Mouse (Mus musculus): ENCODE data around the gene Vegfa. TPM values are rescaled to one million over a fixed set of nuclear protein-coding genes. Genes with fewer than 3 reads are reported as not detected.

Vegfa gene
- polyA plus RNA-seq, 1 experiment = 53.0 TPM

GRCm38 (mm10) chr17:46060253-46060652, 28.1 kb upstream of the Vegfa start:
- no peak for TF ChIP-seq GATA1 (IDR thresholded peaks at IDR 0.05; ENCODE audit: low read length)

GRCm38 (mm10) chr17:46059226-46059825, 27.2 kb upstream of the Vegfa start:
- no peak for TF ChIP-seq GATA1 (IDR thresholded peaks at IDR 0.05; ENCODE audit: low read length)

DNA sequence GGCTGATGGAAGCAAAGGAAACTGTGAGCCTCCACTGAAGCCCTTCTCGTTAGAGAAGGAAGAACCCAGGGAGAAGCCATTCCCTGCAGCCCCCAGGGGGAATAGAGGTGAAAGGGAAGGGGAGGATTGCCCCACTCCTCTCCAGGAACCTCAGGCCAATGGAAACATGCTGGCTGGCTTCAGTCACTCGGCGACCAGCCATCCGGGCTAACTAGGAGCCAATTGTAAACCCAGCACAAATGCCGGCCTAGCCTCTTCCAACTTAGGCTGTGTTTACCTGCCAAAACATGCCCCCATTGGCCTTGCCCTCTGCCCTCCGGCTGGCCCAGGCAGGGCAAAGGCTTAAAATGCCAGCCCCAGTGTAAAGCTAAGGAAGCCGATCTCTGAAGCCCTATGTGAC, 24.1 kb upstream of the Vegfa start:
- TF ChIP-seq GATA1 (IDR thresholded peaks at IDR 0.05; ENCODE audit: low read length) = no peak

DNA sequence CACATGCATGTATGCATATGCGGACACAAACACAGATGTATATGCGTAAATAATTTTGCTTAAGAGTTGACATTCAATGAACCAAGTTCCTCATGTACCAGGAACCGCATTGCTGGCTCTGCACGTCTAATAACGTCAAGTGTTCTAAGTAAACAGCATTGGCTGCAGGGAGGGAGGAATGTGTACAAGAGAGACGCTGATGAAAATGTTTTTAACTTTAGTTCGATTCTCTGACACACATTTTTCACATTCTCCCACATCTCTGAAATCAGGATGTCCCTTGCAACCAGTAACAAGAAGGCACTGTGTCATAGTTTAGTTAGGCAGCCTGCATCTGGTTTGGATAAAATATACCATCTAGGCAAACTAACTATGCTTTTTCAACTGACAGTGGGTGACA, 23.6 kb upstream of the Vegfa start:
- no peak for TF ChIP-seq GATA1 (IDR thresholded peaks at IDR 0.05; ENCODE audit: low read length)

DNA sequence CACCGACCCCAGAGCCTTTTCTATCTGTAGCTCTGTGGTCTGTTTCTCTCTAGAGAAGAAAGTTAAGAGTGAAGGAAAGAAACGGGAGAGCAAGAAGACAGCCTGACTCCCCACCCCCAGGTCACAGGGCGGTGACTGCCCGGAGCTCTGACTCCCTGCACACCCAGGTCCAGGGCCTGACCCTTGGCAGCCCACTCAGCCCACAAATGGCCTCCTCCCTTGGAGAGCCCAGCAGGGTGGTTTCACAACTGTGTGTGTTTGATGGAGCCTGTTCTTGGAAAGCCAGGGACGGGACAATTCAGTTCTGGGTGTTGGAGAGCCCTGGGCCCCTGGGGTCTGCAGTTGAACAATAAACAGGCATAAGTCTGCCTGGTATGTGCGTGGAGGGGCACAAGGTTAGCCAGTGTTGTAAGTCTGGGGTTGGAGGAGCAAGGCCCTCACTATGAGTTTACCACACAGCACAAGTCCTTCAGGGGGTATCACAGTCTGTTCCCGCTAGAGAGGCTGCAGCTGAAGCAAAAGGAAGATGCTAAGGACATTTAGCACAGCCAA, 21.2 kb upstream of the Vegfa start:
- no peak for TF ChIP-seq GATA1 (IDR thresholded peaks at IDR 0.05; ENCODE audit: low read length)

DNA sequence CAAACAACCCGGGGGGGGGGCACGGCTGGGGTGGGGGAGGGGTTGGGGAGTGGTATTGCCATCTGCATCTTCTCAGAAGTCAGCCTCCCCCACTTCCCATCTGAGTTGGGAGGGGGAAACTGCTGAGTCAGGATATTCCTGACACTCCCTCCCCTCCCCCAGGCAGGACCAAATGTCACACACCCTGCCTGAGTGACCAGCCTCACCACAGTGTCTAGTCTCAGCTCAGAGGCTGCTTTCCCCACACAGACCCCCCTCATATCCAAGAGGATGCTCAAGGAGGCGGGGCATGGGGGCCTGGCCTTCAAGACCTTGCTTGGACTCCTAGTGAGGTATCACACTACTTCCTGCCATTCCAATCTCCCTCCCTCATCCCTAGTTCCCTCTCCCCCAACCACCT, 20.0 kb upstream of the Vegfa start:
- TF ChIP-seq GATA1 (IDR thresholded peaks at IDR 0.05; ENCODE audit: low read length) = no peak

DNA sequence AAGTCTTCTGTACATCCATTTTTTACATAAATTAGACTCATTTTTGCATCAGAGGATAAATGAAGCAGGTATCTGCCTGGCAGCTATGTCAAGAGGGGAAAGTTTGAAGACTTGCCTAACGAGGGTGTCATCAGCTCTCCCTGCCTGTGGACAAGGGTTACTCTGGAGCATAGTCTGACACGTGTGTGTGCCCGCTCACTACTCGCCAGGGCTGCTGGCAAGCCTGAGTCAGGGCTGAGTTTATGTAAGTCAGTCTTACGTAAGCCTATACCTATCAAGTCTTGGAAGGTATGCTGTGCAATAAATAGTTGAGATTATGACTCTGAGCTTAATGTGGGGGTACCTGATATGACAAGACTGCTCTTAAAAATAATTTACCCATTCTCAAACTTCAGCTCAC, 19.2 kb upstream of the Vegfa start:
- TF ChIP-seq GATA1 (IDR thresholded peaks at IDR 0.05; ENCODE audit: low read length) = no peak

- no peak for TF ChIP-seq GATA1 (IDR thresholded peaks at IDR 0.05; ENCODE audit: low read length)
These were observed 17.4 kb upstream of the Vegfa start for GRCm38 (mm10) chr17:46049567-46049966.

DNA sequence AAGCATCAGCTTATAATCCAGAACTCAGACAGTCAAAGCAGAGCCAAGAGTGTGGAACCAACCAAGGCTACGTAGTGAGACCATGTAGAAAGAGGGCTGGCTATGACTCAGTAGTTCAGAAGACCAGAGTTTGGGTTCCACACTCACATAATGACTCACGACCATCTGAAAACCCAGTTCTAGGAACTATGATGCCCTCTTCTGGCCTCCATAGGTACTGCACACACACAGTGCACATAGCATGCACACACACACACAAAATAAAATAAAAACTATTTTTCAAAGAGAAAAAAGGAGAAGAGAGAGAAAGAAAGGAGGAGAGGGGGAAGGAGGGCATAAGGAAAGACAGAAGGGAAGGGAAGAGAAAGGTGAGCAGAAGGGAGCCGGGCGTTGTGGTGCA, 16.0 kb upstream of the Vegfa start:
- no peak for TF ChIP-seq GATA1 (IDR thresholded peaks at IDR 0.05; ENCODE audit: low read length)

DNA sequence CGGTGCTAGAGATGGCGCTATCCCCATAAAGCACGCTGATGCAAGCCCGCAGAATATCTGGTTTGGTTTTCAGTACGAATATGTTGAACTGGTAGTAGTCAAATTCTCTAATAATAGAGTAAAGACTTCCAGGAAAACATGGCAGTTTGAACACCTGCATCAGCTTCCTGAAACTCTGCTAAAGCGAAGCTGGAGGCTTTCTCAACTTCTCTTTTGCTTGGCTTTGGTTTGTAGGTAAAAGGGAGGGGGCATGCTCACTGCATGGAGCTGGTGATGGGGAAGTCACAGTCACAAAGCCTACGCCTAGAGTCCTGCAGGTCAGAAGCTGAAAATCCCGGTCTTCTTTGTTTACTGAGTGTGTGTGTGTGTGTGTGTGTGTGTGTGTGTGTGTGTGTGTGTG, 13.6 kb upstream of the Vegfa start:
- TF ChIP-seq GATA1 (IDR thresholded peaks at IDR 0.05; ENCODE audit: low read length) = no peak

DNA sequence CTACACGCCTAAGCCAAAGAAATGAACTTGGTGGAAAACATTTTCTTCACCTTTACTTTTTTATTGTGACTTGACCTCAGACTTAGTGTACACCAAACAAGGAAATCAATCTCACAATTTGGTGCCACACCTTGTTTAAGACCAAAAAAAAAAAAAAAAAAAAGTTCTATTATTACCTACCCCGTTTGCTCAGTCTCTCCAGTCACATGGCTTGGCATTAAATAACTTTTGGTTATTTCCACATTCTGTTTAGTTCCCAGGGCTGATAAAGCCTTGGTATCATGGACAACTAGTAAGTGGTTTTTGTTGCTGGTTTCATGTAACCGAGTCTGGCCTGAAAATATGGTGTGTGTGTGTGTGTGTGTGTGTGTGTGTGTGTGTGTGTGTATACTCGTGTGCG, 12.8 kb upstream of the Vegfa start:
- no peak for TF ChIP-seq GATA1 (IDR thresholded peaks at IDR 0.05; ENCODE audit: low read length)

- TF ChIP-seq GATA1 (IDR thresholded peaks at IDR 0.05; ENCODE audit: low read length) = no peak
These were observed 10.0 kb upstream of the Vegfa start for GRCm38 (mm10) chr17:46042158-46042557.

DNA sequence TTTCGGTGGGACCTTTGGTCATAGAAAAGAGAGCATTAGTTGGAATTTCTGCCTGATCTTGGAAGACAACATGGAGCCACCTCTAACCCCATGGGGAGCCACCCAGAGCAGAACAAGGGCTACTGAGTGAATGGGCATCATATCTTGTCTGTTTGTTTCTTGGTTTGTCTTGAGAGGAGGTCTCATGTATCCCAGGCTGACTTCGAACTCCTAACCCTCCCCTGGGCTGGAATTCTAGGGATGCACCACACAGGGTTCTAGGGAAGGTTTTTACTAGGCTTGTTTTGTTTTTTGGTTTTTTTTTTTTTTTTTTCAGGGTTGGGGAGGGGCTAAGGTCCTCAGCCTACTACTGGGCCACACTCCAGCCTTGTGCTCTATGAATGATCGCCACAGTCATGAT, 9.5 kb upstream of the Vegfa start:
- TF ChIP-seq GATA1 (IDR thresholded peaks at IDR 0.05; ENCODE audit: low read length) = no peak

- TF ChIP-seq GATA1 (IDR thresholded peaks at IDR 0.05; ENCODE audit: low read length) = no peak
These were observed 9.1 kb upstream of the Vegfa start for GRCm38 (mm10) chr17:46041223-46041622.

GRCm38 (mm10) chr17:46040561-46040960, 8.4 kb upstream of the Vegfa start:
- TF ChIP-seq GATA1 (IDR thresholded peaks at IDR 0.05; ENCODE audit: low read length) = no peak

- no peak for TF ChIP-seq GATA1 (IDR thresholded peaks at IDR 0.05; ENCODE audit: low read length)
These were observed 6.7 kb upstream of the Vegfa start for GRCm38 (mm10) chr17:46038906-46039305.

- TF ChIP-seq GATA1 (IDR thresholded peaks at IDR 0.05; ENCODE audit: low read length) = no peak
These were observed 4.2 kb upstream of the Vegfa start for GRCm38 (mm10) chr17:46036400-46036799.

DNA sequence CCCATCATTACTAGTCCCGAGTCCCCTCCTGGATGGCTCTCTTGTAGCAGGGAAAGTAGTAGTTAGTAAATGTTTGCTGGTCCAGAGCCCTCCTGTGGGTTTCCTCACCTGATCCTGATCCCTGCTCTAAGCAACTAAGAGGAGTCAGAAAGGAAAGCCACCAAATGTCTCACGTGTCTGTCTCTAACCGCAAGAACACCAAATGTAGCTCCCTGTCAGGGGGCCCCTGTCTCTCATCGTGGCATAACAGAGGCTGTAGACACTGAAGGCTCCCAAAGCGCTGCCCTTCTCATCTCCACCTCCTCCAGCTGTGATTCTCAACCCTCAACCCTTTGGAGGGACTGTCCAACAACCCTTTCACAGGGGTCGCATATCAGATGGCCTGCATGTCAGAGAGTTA, 1.9 kb upstream of the Vegfa start:
- TF ChIP-seq GATA1 (IDR thresholded peaks at IDR 0.05; ENCODE audit: low read length) = no peak

Data from G1E-ER4 (cell line).